Mouse (Mus musculus): ENCODE data around the gene Ccdc15. TPM values are rescaled to one million over a fixed set of nuclear protein-coding genes. Genes with fewer than 3 reads are reported as not detected.

The Ccdc15 gene
- 3.3 and 4.1 TPM in 2 replicates for polyA plus RNA-seq (2012; rRNA removed)

GRCm38 (mm10) chr9:37347988-37348642 lies at the start of gene Ccdc15:
TSS of gene Ccdc15 (minus strand) at chr9:37348432.

GRCm38 (mm10) chr9:37367301-37368080 lies 19.3 kb upstream of the Ccdc15 start, which contains the start of gene Hepacam:
TSS of gene Hepacam (plus strand) at chr9:37367351.

GRCm38 (mm10) chr9:37255149-37255888 lies 92.9 kb downstream of the Ccdc15 start, which contains the start of gene Slc37a2:
TSS of gene Slc37a2 (minus strand) at chr9:37255738.

Other genes with a start within 250 kb of the Ccdc15 start
- 24.4 and 30.3 TPM in 2 replicates for gene Pknox2, start 201.0 kb downstream of the Ccdc15 start, polyA plus RNA-seq (2012; rRNA removed)
- 5.8 and 7.0 TPM in 2 replicates for gene Tmem218, start 140.2 kb downstream of the Ccdc15 start, polyA plus RNA-seq (2012; rRNA removed)
- 1.2 and 2.1 TPM in 2 replicates for gene Slc37a2, start 92.7 kb downstream of the Ccdc15 start, polyA plus RNA-seq (2012; rRNA removed)
- 0.04 and 0.07 TPM in 2 replicates for gene Hepacam, start 18.9 kb upstream of the Ccdc15 start, polyA plus RNA-seq (2012; rRNA removed)
- 4.5 and 5.6 TPM in 2 replicates for gene Robo4, start 53.5 kb upstream of the Ccdc15 start, polyA plus RNA-seq (2012; rRNA removed)
- 97.5 and 99.1 TPM in 2 replicates for gene Robo3, start 84.8 kb upstream of the Ccdc15 start, polyA plus RNA-seq (2012; rRNA removed)
- 91.0 and 94.0 TPM in 2 replicates for gene Msantd2, start 140.9 kb upstream of the Ccdc15 start, polyA plus RNA-seq (2012; rRNA removed)
- 22.3 and 22.6 TPM in 2 replicates for gene Esam, start 179.6 kb upstream of the Ccdc15 start, polyA plus RNA-seq (2012; rRNA removed)
- gene Vsig2, start 190.8 kb upstream of the Ccdc15 start, polyA plus RNA-seq (2012; rRNA removed) = 3.1 and 4.1 TPM in 2 replicates
- 3.6 and 4.1 TPM in 2 replicates for gene Nrgn, start 204.5 kb upstream of the Ccdc15 start, polyA plus RNA-seq (2012; rRNA removed)
- gene Siae, start 207.3 kb upstream of the Ccdc15 start, polyA plus RNA-seq (2012; rRNA removed) = 5.0 and 6.0 TPM in 2 replicates